Mouse (Mus musculus): ENCODE data around the gene Vps45.

DNA sequence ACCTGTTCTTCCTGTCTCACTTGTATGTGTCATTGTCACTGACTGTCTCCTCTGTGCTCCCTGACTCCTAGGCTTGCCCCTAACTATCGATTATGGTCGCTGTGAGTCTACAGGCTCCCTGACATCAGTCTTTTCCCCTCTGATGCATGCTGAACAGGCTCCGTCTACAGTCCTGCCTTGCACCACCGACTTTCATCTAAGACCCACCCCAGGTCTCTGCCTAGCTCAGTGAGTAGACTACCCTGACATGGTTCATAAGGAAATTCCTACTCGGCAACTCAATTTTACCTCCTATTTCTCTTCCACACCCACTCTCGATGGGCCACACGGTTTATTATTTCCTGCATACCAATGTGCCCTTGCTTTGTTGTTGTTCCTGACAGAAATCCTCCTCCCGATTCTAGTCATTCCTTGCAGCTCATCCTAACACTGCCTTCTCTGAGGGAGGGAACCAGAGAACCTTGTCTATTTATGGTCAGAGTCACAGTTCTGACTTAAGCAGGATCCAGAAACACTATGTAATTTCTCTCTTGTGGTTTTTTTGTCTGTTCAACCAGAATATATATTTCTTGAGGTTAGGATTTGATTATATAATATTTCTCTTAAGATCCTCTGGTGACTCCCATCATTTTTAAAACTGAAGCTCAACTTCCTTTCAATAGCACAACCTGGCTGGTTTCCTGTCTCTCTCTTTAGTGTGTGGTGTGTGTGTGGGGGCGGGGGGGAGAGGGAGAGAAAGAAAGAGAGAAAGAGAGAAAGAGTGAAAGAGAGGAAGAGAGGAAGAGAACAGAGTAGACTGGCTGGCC, 18.2 kb downstream of the Vps45 start:
- no peak for TF ChIP-seq CTCF (conservative IDR thresholded peaks at IDR 0.05; ENCODE audit: low read length)
- TF ChIP-seq NANOG (IDR thresholded peaks at IDR 0.05; ENCODE audit: borderline replicate concordance, low read length): no peak
- no peak for TF ChIP-seq POU5F1 (IDR thresholded peaks at IDR 0.05; ENCODE audit: borderline replicate concordance, low read length)

Data from E14TG2a.4 (cell line).